Mouse (Mus musculus) midbrain, postnatal 0 days (tissue): ENCODE measurements at regions not wholly inside any gene's neighbourhood (a gene's known extent, or its start where the extent isn't known, plus 50 kb on each side); places are given as distances from the start of the nearest gene placed in this dataset.
"Not testable (repeated sequence)": the region's sequence is repeated elsewhere in the genome, so short reads cannot be mapped to it uniquely, and the experiment has no call there.

Experiments used
- ATAC-seq: fragments of 200-750 bp; cut with Nextera tagmentation; 2 replicates; pipeline ENCODE4 v1.8.0; 2017; ENCODE audit warnings: moderate number of reproducible peaks, mild to moderate bottlenecking, moderate TSS enrichment, moderate library complexity; ENCODE audit not compliant: low FRiP score
- DNase-seq: peaks from one replicate; pipeline ENCODE4 v3.0.0-alpha.2; 2015; ENCODE audit warnings: low spot score
- H3K27ac ChIP-seq: fragments of 300-500 bp; sonication (generic); 2 replicates; pipeline ENCODE4 v1.5.1; 2014; ENCODE audit warnings: low read depth, mild to moderate bottlenecking, low read length, mixed read lengths
- H3K27me3 ChIP-seq: fragments of 300-500 bp; sonication (generic); 2 replicates; pipeline ENCODE4 v1.6.1; 2014; ENCODE audit warnings: low read length, control low read depth, mixed read lengths; ENCODE audit not compliant: insufficient read depth
- H3K36me3 ChIP-seq: fragments of 300-500 bp; sonication (generic); 2 replicates; pipeline ENCODE4 v1.6.1; 2014; ENCODE audit warnings: low read length, control low read depth, mixed read lengths; ENCODE audit not compliant: insufficient read depth
- H3K4me1 ChIP-seq: fragments of 300-500 bp; sonication (generic); 2 replicates; pipeline ENCODE4 v1.6.1; 2014; ENCODE audit warnings: mild to moderate bottlenecking, control low read depth, antibody characterized with exemption, low read length, mixed read lengths; ENCODE audit not compliant: insufficient read depth
- H3K4me2 ChIP-seq: fragments of 300-500 bp; sonication (generic); 2 replicates; pipeline ENCODE4 v1.6.1; 2014; ENCODE audit warnings: low read depth, mild to moderate bottlenecking, low read length, mixed read lengths; ENCODE audit not compliant: poor library complexity, severe bottlenecking
- H3K4me3 ChIP-seq: fragments of 300-500 bp; sonication (generic); 2 replicates; pipeline ENCODE4 v1.5.1; 2014; ENCODE audit warnings: low read depth, mild to moderate bottlenecking, low read length, moderate library complexity
- H3K9ac ChIP-seq: fragments of 300-500 bp; sonication (generic); replicated peaks from 2 replicates; pipeline ENCODE4 v1.6.1; 2014; ENCODE audit warnings: mild to moderate bottlenecking, low read length, moderate library complexity, mixed read lengths; ENCODE audit not compliant: poor library complexity, severe bottlenecking
- H3K9me3 ChIP-seq: fragments of 300-500 bp; sonication (generic); 2 replicates; pipeline ENCODE4 v1.6.1; 2016; ENCODE audit warnings: low read length, control low read depth
- CTCF ChIP-seq: IDR thresholded peaks from 2 replicates; pipeline ENCODE4 v1.5.1; 2016; ENCODE audit warnings: antibody characterized with exemption, mild to moderate bottlenecking
- WGBS: fragments of 180-500 bp; shearing (Covaris S2); extraction: QIAGEN DNeasy Blood & Tissue Kit; methylation state at CpG from one replicate; pipeline ENCODE4 v1.1.7; 2014; 5-methylcytosine and 5-hydroxymethylcytosine counted together

GRCm38 (mm10) chr12:40949580-40949979 lies 74.3 kb upstream of the Immp2l start:
- no peak for TF ChIP-seq CTCF
- H3K27ac ChIP-seq, result no peak overlapping the region
- H3K9me3 ChIP-seq, result no peaks in the 10 kb centered on the region
- H3K4me2 ChIP-seq, result no peak overlapping the region
- DNase-seq (no peak), ATAC-seq (no peak)
- H3K9ac ChIP-seq, result no peak overlapping the region
- no peaks in the 10 kb centered on the region for H3K36me3 ChIP-seq
- H3K4me1 ChIP-seq, result no peaks in the 10 kb centered on the region
- 76% methylated on average over 3 of the region's 3 CpGs for WGBS
- no peak overlapping the region for H3K4me3 ChIP-seq
- no peaks in the 10 kb centered on the region for H3K27me3 ChIP-seq

- Histone ChIP-seq H3K27me3 (no peaks in the 10 kb centered on the region), H3K4me2 (no peak overlapping the region), H3K9me3 (no peaks in the 10 kb centered on the region), H3K9ac (no peak overlapping the region), H3K36me3 (no peaks in the 10 kb centered on the region), H3K4me1 (no peaks in the 10 kb centered on the region), H3K27ac (no peak overlapping the region), H3K4me3 (no peak overlapping the region)
- no peak for ATAC-seq
- TF ChIP-seq CTCF, result no peak
- 80% methylated on average over 3 of the region's 3 CpGs for WGBS
- no peak for DNase-seq
Observed at GRCm38 (mm10) chr12:40958536-40958935, 65.4 kb upstream of the Immp2l start.

DNA sequence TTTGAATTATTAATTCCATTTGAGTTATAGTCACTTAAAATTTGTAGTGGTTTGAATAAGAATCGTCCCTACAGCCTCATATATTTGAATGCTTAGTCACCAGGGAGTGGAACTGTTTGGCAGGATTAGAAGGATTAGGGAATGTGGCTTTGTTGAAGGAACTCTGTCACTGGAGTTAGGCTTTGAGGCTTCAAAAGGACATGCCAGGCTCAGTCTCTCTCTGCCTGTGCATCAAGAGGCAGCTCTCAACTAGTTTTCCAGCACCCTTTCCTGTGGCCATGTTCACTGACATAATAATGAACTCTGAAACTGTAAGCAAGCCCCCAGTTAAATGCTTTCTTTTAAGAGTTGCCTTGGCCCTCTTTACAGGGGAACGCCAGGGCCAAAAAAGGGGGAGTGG lies 58.9 kb upstream of the Immp2l start:
- no peaks in the 10 kb centered on the region for H3K36me3 ChIP-seq
- DNase-seq (no peak), ATAC-seq (no peak)
- 18% methylated on average over 2 of the region's 2 CpGs for WGBS
- TF ChIP-seq CTCF, result no peak
- H3K27me3 ChIP-seq, result no peaks in the 10 kb centered on the region
- no peak overlapping the region for H3K9ac ChIP-seq
- no peak overlapping the region for H3K4me3 ChIP-seq
- H3K27ac ChIP-seq, result no peak overlapping the region
- H3K4me1 ChIP-seq, result no peaks in the 10 kb centered on the region
- H3K9me3 ChIP-seq, result no peaks in the 10 kb centered on the region
- H3K4me2 ChIP-seq, result no peak overlapping the region

DNA sequence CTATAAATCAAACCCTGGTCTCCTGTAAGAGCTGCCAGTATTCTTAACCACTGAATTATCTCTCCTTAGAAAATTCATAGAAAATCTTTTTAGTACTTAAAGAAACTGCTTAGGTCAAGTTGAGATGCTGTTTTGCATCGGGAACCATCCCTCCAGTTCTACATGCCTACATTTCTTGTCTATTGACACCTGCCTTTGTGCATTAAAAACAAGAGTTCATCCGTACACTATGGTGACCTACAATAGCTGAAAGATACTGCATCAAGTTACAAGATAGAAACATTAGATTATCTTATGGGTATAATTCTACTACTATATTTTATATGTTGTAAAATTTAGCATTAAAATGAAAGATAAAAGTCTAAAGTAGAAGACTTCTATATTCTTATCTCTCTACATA lies 57.6 kb upstream of the Immp2l start:
- TF ChIP-seq CTCF, result no peak
- no peak overlapping the region for H3K4me3 ChIP-seq
- no peaks in the 10 kb centered on the region for H3K27me3 ChIP-seq
- H3K27ac ChIP-seq, result no peak overlapping the region
- no peak overlapping the region for H3K4me2 ChIP-seq
- no peaks in the 10 kb centered on the region for H3K4me1 ChIP-seq
- H3K36me3 ChIP-seq, result no peaks in the 10 kb centered on the region
- H3K9ac ChIP-seq, result no peak overlapping the region
- DNase-seq (no peak), ATAC-seq (no peak)
- no peaks in the 10 kb centered on the region for H3K9me3 ChIP-seq
- 98% methylated on average over 2 of the region's 2 CpGs for WGBS

DNA sequence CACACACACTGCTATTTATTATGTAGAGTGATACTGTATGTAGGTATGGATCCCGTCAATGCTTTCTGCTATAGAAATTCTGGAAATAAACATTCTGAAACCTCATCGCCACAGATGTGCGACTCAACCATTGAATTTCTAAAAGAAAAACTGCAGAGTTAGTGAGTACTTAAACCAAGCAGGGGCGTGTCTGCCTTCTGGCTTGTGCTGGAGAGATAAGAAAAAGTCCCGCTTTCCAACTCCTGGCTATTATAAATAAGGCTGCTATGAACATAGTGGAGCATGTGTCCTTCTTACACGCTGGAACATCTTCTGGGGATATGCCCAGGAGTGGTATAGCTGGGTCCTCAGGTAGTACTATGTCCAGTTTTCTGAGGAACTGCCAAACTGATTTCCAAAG lies 57.2 kb upstream of the Immp2l start:
- not testable (repeated sequence) for ATAC-seq, H3K4me2 ChIP-seq, H3K27ac ChIP-seq, DNase-seq, H3K9ac ChIP-seq, H3K4me1 ChIP-seq, H3K9me3 ChIP-seq, H3K4me3 ChIP-seq, H3K27me3 ChIP-seq, H3K36me3 ChIP-seq
- WGBS, result 96% methylated on average over 6 of the region's 6 CpGs

DNA sequence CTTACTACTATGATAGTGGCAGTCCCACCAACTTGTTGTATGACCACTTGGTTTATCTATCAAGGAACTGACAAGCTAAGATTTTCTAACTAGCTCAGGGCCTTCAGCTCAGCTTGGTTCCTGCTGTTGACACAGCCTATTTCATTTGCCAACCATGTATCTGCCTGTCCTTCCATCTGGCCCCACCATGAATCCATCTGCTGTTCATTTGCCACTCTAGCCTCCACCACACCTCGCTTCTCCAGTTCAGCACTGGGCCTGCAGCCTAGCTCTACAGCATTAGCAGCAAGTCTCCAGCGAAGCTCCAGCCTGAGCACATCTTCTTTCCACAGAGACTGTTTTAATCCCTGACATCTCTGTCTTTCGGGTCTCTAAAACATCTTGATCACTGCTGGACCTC lies 51.0 kb upstream of the Immp2l start:
- Histone ChIP-seq H3K4me1 (no peaks in the 10 kb centered on the region), H3K4me3 (no peak overlapping the region), H3K9ac (no peak overlapping the region), H3K36me3 (no peaks in the 10 kb centered on the region), H3K27me3 (no peaks in the 10 kb centered on the region), H3K4me2 (no peak overlapping the region), H3K9me3 (no peaks in the 10 kb centered on the region), H3K27ac (no peak overlapping the region)
- ATAC-seq (no peak), DNase-seq (no peak)
- no peak for TF ChIP-seq CTCF
- WGBS, result 80% methylated on average over 3 of the region's 3 CpGs
